Mouse (Mus musculus) megakaryocyte, adult 5-6 weeks (primary cell): ENCODE results near the gene Sult2a2. TPM values are rescaled to one million over a fixed set of nuclear protein-coding genes. Genes with fewer than 3 reads are reported as not detected.
"Not testable (repeated sequence)": the region's sequence is repeated elsewhere in the genome, so short reads cannot be mapped to it uniquely, and the experiment has no call there.

Experiments
- ATAC-seq: 2 replicates; pipeline ENCODE4 v1.8.0; 2016; ENCODE audit warnings: mild to moderate bottlenecking, inconsistent platforms; ENCODE audit not compliant: poor library complexity, severe bottlenecking
- total RNA-seq, 2 experiments: library from RNA; stranded (forward) in 1 of 2; stranded (reverse) in 1 of 2; fragments of 153-499, 151-499 nt in 1 of 2; fragments of 221-1000, 200-1000 nt in 1 of 2; gene quantifications; 2 replicates each; pipeline versions ENCODE4 v1.2.3 to v1.2.4; 2015 to 2017

Sult2a2 gene
- not detected in 2 replicates for total RNA-seq (2015)
- not detected in 2 replicates for total RNA-seq (2017)

DNA sequence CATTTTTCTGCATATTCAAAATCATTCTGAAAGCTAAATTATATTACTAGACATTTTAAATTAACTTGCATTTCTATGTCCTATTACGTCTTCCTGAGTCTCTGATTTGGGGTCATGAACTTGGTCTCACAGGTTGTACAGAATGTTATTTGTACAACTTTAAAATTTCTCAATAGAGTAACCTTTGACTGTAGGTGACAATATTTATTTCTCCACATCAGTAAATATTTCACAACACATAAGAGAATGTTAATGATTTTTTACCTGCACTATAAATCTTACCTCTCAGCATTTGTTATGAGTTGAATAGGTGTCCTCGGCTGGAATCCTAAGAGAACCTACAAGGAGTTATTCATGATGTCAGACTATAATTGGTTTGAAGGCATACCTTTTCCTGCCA is at the start of gene Sult2a2:
Gene Sult2a2 (plus strand): TSS at position 301 of the 400 bp plus-strand sequence.
- ATAC-seq = not testable (repeated sequence)

DNA sequence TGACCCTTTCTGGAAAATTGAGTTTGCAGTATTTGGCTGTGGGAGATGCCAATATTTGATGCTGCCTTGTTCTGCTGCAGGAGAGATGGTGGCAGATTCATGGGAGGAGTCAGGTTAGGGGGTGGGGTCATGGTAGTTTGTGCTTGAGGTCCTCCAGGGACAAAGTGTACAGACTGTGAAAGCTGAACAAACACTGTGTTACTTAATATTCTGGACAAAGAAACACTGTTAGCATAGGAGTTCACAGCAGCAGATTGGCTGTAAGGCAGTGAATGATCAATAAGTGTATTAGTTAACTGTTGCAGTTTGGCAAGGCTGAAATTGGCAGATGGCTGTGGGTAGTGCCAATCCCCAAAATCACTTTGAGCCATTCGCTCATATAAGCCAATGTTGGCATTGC is 80.6 kb downstream of the Sult2a2 start:
- no peak for ATAC-seq

Other genes with a start within 250 kb of the Sult2a2 start
- not detected in 2 replicates for gene Bsph2, start 162.4 kb upstream of the Sult2a2 start, total RNA-seq (2015)
- not detected in 2 replicates for gene Bsph2, start 162.4 kb upstream of the Sult2a2 start, total RNA-seq (2017)
- gene Sult2a5, start 109.5 kb upstream of the Sult2a2 start, total RNA-seq (2015) = not detected in 2 replicates
- not detected in 2 replicates for gene Sult2a5, start 109.5 kb upstream of the Sult2a2 start, total RNA-seq (2017)
- not detected in 2 replicates for gene Sult2a1, start 103.9 kb downstream of the Sult2a2 start, total RNA-seq (2015)
- gene Sult2a1, start 103.9 kb downstream of the Sult2a2 start, total RNA-seq (2017) = not detected in 2 replicates